ENCODE assay signal across 24 mouse cellular contexts in the genomic region with DNA sequence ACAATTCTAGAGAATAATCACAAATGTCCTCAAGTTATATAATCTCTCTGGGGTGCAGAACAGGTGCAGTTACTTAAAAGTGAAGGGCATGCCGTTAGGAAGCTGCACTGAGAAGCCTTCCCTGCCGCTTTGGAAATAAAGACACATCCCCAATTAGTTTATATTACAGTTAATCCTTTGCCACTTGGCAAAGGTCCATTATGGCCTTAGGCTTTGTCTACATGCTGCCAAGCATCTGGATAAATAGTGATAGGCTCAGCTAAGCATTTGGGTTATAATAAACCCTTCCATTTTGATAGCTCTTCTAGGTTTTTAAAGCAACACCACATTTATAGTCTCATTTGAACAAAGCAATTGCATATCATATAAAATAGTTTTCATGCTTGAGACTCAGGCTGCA.
DNase-seq lines count a peak whose midpoint lies in the region; ATAC-seq and TF ChIP-seq lines count a peak whose summit lies in the region.
"Had no signal": no experiment of that assay in that cellular context is flagged by ENCODE, and none has a peak within 500 bp of the region (broad histone marks: within the 10 kb centered on the region; RNA-seq: fewer than 3 reads in every experiment).

No protein-coding gene starts in this region.

- H3K4me3 ChIP-seq in embryonic facial prominence, embryonic 14.5 days (ENCODE audit: low read depth, low read length), result no peak overlapping the region
- H3K4me3 ChIP-seq in embryonic facial prominence, embryonic 10.5 days, result no peak overlapping the region
- H3K4me3 ChIP-seq in hindbrain, postnatal 0 days (ENCODE audit: low read length), result no peak overlapping the region
- no peak overlapping the region for H3K4me3 ChIP-seq in hindbrain, embryonic 16.5 days (ENCODE audit: low read length)
- no peak overlapping the region for H3K4me3 ChIP-seq in neural tube, embryonic 13.5 days
- H3K4me3 ChIP-seq in gastrocnemius, adult 2 months, result no peak overlapping the region
- H3K4me3 ChIP-seq: embryonic facial prominence, embryonic 12.5 days; forebrain, embryonic 13.5 days; heart, adult 2 months; heart, embryonic 15.5 days; hindbrain, embryonic 15.5 days had no signal

- H3K9me3 ChIP-seq in embryonic facial prominence, embryonic 14.5 days (ENCODE audit: control insufficient read depth, low read length), result no peaks in the 10 kb centered on the region
- no peaks in the 10 kb centered on the region for H3K9me3 ChIP-seq in embryonic facial prominence, embryonic 10.5 days
- no peaks in the 10 kb centered on the region for H3K9me3 ChIP-seq in hindbrain, postnatal 0 days (ENCODE audit: low read length)
- H3K9me3 ChIP-seq in hindbrain, embryonic 16.5 days (ENCODE audit: control insufficient read depth, low read length), result no peaks in the 10 kb centered on the region
- H3K9me3 ChIP-seq in neural tube, embryonic 13.5 days, result no peaks in the 10 kb centered on the region
- H3K9me3 ChIP-seq: embryonic facial prominence, embryonic 12.5 days; forebrain, embryonic 13.5 days; G1E; heart, embryonic 15.5 days; hindbrain, embryonic 15.5 days had no signal

- no peak for ATAC-seq in embryonic facial prominence, embryonic 14.5 days (ENCODE audit: low read depth)
- no peak for ATAC-seq in hindbrain, postnatal 0 days
- ATAC-seq in hindbrain, embryonic 16.5 days, result no peak
- no peak for ATAC-seq in neural tube, embryonic 13.5 days (ENCODE audit: low read depth)
- ATAC-seq: CD4-positive, CD25-positive, alpha-beta regulatory T cell, adult 4 months; forebrain, embryonic 13.5 days had no signal

- intact Hi-C loops in gastrocnemius, adult 2 months (cut with DNase I), result no loop called here

- 46% methylated on average over 2 of the region's 2 CpGs for WGBS in embryonic facial prominence, embryonic 14.5 days
- 66% methylated on average over 2 of the region's 2 CpGs for WGBS in embryonic facial prominence, embryonic 10.5 days
- 43% methylated on average over 2 of the region's 2 CpGs for WGBS in hindbrain, postnatal 0 days
- 49% methylated on average over 2 of the region's 2 CpGs for WGBS in hindbrain, embryonic 16.5 days
- WGBS in neural tube, embryonic 13.5 days, result 46% methylated on average over 2 of the region's 2 CpGs

- H3K27me3 ChIP-seq in embryonic facial prominence, embryonic 14.5 days (replicated peaks; ENCODE audit: control insufficient read depth, insufficient read depth, low read length), result no peaks in the 10 kb centered on the region
- no peaks in the 10 kb centered on the region for H3K27me3 ChIP-seq in embryonic facial prominence, embryonic 10.5 days (replicated peaks; ENCODE audit: low read depth, poor library complexity, severe bottlenecking)
- H3K27me3 ChIP-seq in hindbrain, postnatal 0 days (ENCODE audit: insufficient read depth, low read length), result no peaks in the 10 kb centered on the region
- no peaks in the 10 kb centered on the region for H3K27me3 ChIP-seq in hindbrain, embryonic 16.5 days (replicated peaks; ENCODE audit: control insufficient read depth, insufficient read depth, low read length)
- no peaks in the 10 kb centered on the region for H3K27me3 ChIP-seq in neural tube, embryonic 13.5 days
- H3K27me3 ChIP-seq: embryonic facial prominence, embryonic 12.5 days; forebrain, embryonic 13.5 days; heart, embryonic 15.5 days; hindbrain, embryonic 15.5 days had no signal

- H3K9ac ChIP-seq in embryonic facial prominence, embryonic 14.5 days (ENCODE audit: low read depth, low read length), result no peak overlapping the region
- no peak overlapping the region for H3K9ac ChIP-seq in hindbrain, postnatal 0 days (replicated peaks; ENCODE audit: low read length)
- H3K9ac ChIP-seq in hindbrain, embryonic 16.5 days (ENCODE audit: low read depth, low read length), result no peak overlapping the region
- H3K9ac ChIP-seq in neural tube, embryonic 13.5 days, result no peak overlapping the region
- H3K9ac ChIP-seq: embryonic facial prominence, embryonic 12.5 days; forebrain, embryonic 13.5 days; heart, embryonic 15.5 days; hindbrain, embryonic 15.5 days had no signal

- peak; percentile 27 for DNase-seq in embryonic facial prominence, embryonic 14.5 days (ENCODE audit: low spot score)
- DNase-seq in embryonic facial prominence, embryonic 10.5 days (ENCODE audit: low spot score), result no peak
- DNase-seq in hindbrain, postnatal 0 days (ENCODE audit: low spot score), result peak; percentile 3
- DNase-seq in neural tube, embryonic 10.5 days (ENCODE audit: extremely low spot score, low spot score), result no peak
- no peak for DNase-seq in gastrocnemius, adult 2 months
- DNase-seq: adrenal gland, adult 8-10 months; adrenal gland, postnatal 36 days; B cell, adult 2 months; cerebellum, adult 11 months; cerebellum, adult 8-10 months; cerebellum, postnatal 14 days; embryo, embryonic 11 days; gastrocnemius, postnatal 14 days; heart, adult 2 months; heart, postnatal 14 days had no signal

- H3K4me2 ChIP-seq in embryonic facial prominence, embryonic 14.5 days (ENCODE audit: low read depth, low read length), result no peak overlapping the region
- no peak overlapping the region for H3K4me2 ChIP-seq in hindbrain, postnatal 0 days (ENCODE audit: low read depth, low read length)
- H3K4me2 ChIP-seq in hindbrain, embryonic 16.5 days (ENCODE audit: low read length), result no peak overlapping the region
- H3K4me2 ChIP-seq in neural tube, embryonic 13.5 days, result no peak overlapping the region
- H3K4me2 ChIP-seq: embryonic facial prominence, embryonic 12.5 days; forebrain, embryonic 13.5 days; heart, embryonic 11.5 days; heart, embryonic 15.5 days; hindbrain, embryonic 15.5 days had no signal

- H3K4me1 ChIP-seq in embryonic facial prominence, embryonic 14.5 days (ENCODE audit: control insufficient read depth, insufficient read depth, low read length), result no peaks in the 10 kb centered on the region
- no peaks in the 10 kb centered on the region for H3K4me1 ChIP-seq in embryonic facial prominence, embryonic 10.5 days
- H3K4me1 ChIP-seq in hindbrain, postnatal 0 days (ENCODE audit: insufficient read depth, low read length), result no peaks in the 10 kb centered on the region
- no peaks in the 10 kb centered on the region for H3K4me1 ChIP-seq in hindbrain, embryonic 16.5 days (ENCODE audit: control insufficient read depth, insufficient read depth, low read depth, low read length)
- H3K4me1 ChIP-seq in neural tube, embryonic 13.5 days (replicated peaks), result no peaks in the 10 kb centered on the region
- H3K4me1 ChIP-seq: embryonic facial prominence, embryonic 12.5 days; forebrain, embryonic 13.5 days; heart, embryonic 15.5 days; hindbrain, embryonic 15.5 days had no signal

- no peak overlapping the region for H3K27ac ChIP-seq in embryonic facial prominence, embryonic 14.5 days (replicated peaks; ENCODE audit: low read depth, low read length)
- no peak overlapping the region for H3K27ac ChIP-seq in embryonic facial prominence, embryonic 10.5 days (replicated peaks)
- no peak overlapping the region for H3K27ac ChIP-seq in hindbrain, postnatal 0 days
- H3K27ac ChIP-seq in hindbrain, embryonic 16.5 days (ENCODE audit: low read depth, low read length), result no peak overlapping the region
- H3K27ac ChIP-seq in neural tube, embryonic 13.5 days (replicated peaks), result 0 out of 2 replicates have a peak overlapping the region, but pooled peaks have one; percentile 33
- no peak overlapping the region for H3K27ac ChIP-seq in gastrocnemius, adult 2 months
- H3K27ac ChIP-seq: embryonic facial prominence, embryonic 12.5 days; forebrain, embryonic 13.5 days; heart, adult 2 months; heart, embryonic 15.5 days; hindbrain, embryonic 15.5 days had no signal

- no peaks in the 10 kb centered on the region for H3K36me3 ChIP-seq in embryonic facial prominence, embryonic 14.5 days (ENCODE audit: control insufficient read depth, insufficient read depth, low read length)
- no peaks in the 10 kb centered on the region for H3K36me3 ChIP-seq in embryonic facial prominence, embryonic 10.5 days (replicated peaks)
- no peaks in the 10 kb centered on the region for H3K36me3 ChIP-seq in hindbrain, postnatal 0 days (ENCODE audit: insufficient read depth, low read length)
- no peaks in the 10 kb centered on the region for H3K36me3 ChIP-seq in hindbrain, embryonic 16.5 days (ENCODE audit: control insufficient read depth, insufficient read depth, low read length)
- no peaks in the 10 kb centered on the region for H3K36me3 ChIP-seq in neural tube, embryonic 13.5 days
- H3K36me3 ChIP-seq: embryonic facial prominence, embryonic 12.5 days; G1E; heart, embryonic 15.5 days; hindbrain, embryonic 15.5 days had no signal

- TF ChIP-seq CTCF in hindbrain, postnatal 0 days (IDR thresholded peaks at IDR 0.05; ENCODE audit: low read depth), result no peak
- TF ChIP-seq CTCF in gastrocnemius, adult 2 months (IDR thresholded peaks at IDR 0.05), result no peak

Comparison
In these comparisons a context has a peak if more than half of its experiments do, and no peak if none do; other contexts are left out.
1. DNase-seq: peak in embryonic facial prominence, embryonic 14.5 days (single experiment) and hindbrain, postnatal 0 days (single experiment); none in embryonic facial prominence, embryonic 10.5 days (single experiment), neural tube, embryonic 10.5 days (single experiment) and gastrocnemius, adult 2 months (single experiment).